Mouse (Mus musculus) forebrain, embryonic 13.5 days (tissue): ENCODE data around the gene Dock6. TPM values are rescaled to one million over a fixed set of nuclear protein-coding genes. Genes with fewer than 3 reads are reported as not detected.

Source experiments
- ATAC-seq: fragments of 200-750 bp; cut with Nextera tagmentation; 2 replicates; pipeline ENCODE4 v1.8.0; 2017
- H3K27ac ChIP-seq: fragments of 300-500 bp; sonication (generic); 2 replicates; pipeline ENCODE4 v1.5.1; 2015; ENCODE audit warnings: inconsistent platforms, mild to moderate bottlenecking, moderate library complexity
- H3K27me3 ChIP-seq: fragments of 300-500 bp; sonication (generic); 2 replicates; pipeline ENCODE4 v1.6.1; 2015; ENCODE audit warnings: mild to moderate bottlenecking, inconsistent platforms
- H3K36me3 ChIP-seq: fragments of 300-500 bp; sonication (generic); 2 replicates; pipeline ENCODE4 v1.6.1; 2015; ENCODE audit warnings: mild to moderate bottlenecking, inconsistent platforms; ENCODE audit not compliant: poor library complexity, severe bottlenecking
- H3K4me1 ChIP-seq: fragments of 300-500 bp; sonication (generic); 2 replicates; pipeline ENCODE4 v1.6.1; 2015; ENCODE audit warnings: inconsistent platforms
- H3K4me2 ChIP-seq: fragments of 300-500 bp; sonication (generic); 2 replicates; pipeline ENCODE4 v1.6.1; 2015; ENCODE audit warnings: inconsistent platforms, mild to moderate bottlenecking, moderate library complexity
- H3K4me3 ChIP-seq: fragments of 300-500 bp; sonication (generic); 2 replicates; pipeline ENCODE4 v1.5.1; 2015; ENCODE audit warnings: mild to moderate bottlenecking, inconsistent platforms
- H3K9ac ChIP-seq: fragments of 300-500 bp; sonication (generic); 2 replicates; pipeline ENCODE4 v1.6.1; 2015; ENCODE audit warnings: mild to moderate bottlenecking, inconsistent platforms
- H3K9me3 ChIP-seq: fragments of 300-500 bp; sonication (generic); replicated peaks from 2 replicates; pipeline ENCODE4 v1.6.1; 2016; ENCODE audit warnings: inconsistent platforms
- WGBS: fragments of 180-500 bp; shearing (Covaris S2); methylation state at CpG from one replicate; pipeline ENCODE4 v1.1.7; 2015; 5-methylcytosine and 5-hydroxymethylcytosine counted together
- microRNA-seq: library from miRNA; unstranded; fragments of <30 nt; microRNA quantifications from one replicate; pipeline ENCODE4, GENCODE M21; 2016
- polyA plus RNA-seq: library from polyadenylated mRNA; unstranded; fragments of >200 nt; fragmentation: Nextera tagmentation; extraction: Ambion mirVana; gene quantifications from 2 replicates; pipeline ENCODE4 v1.2.1, GENCODE M21; 2015

Gene Dock6
- polyA plus RNA-seq, 1 experiment from 2014 or later: 13.9 TPM

GRCm38 (mm10) chr9:21751347-21751746, 101.1 kb downstream of the Dock6 start:
- no peaks in the 10 kb centered on the region for H3K27me3 ChIP-seq
- ATAC-seq: no peak
- no peak overlapping the region for H3K4me3 ChIP-seq
- WGBS: 70% methylated on average over 6 of the region's 6 CpGs
- no peak overlapping the region for H3K9ac ChIP-seq
- no peaks in the 10 kb centered on the region for H3K9me3 ChIP-seq
- H3K4me1 ChIP-seq: no peaks in the 10 kb centered on the region
- H3K4me2 ChIP-seq: no peak overlapping the region
- H3K27ac ChIP-seq: peak overlapping the region; percentile 2; the same call in 1 of the 2 replicates
- peaks cover 48% of the 10 kb centered on the region for H3K36me3 ChIP-seq

- ATAC-seq: no peak
- Histone ChIP-seq H3K27ac (no peak overlapping the region), H3K4me2 (no peak overlapping the region), H3K27me3 (no peaks in the 10 kb centered on the region), H3K4me1 (no peaks in the 10 kb centered on the region), H3K9ac (no peak overlapping the region), H3K9me3 (no peaks in the 10 kb centered on the region), H3K4me3 (no peak overlapping the region), H3K36me3 (peaks cover 51% of the 10 kb centered on the region)
- WGBS: 82% methylated on average over 3 of the region's 3 CpGs
Measured at GRCm38 (mm10) chr9:21750370-21750769, 102.1 kb downstream of the Dock6 start.

Small RNA genes within 50 kb of the gene (microRNA-seq; reads per million reads assigned to microRNA genes)
- gene Mir7083: 4.3 reads per million, percentile 11 among the genes with 10 or more reads in this experiment

Other genes with a start within 250 kb of the Dock6 start
- 159 and 174 TPM in 2 replicates for gene Smarca4, start 236.5 kb downstream of the Dock6 start, polyA plus RNA-seq
- 21.2 and 26.3 TPM in 2 replicates for gene Ldlr, start 129.2 kb downstream of the Dock6 start, polyA plus RNA-seq
- 95.6 and 95.7 TPM in 2 replicates for gene Spc24, start 92.3 kb downstream of the Dock6 start, polyA plus RNA-seq
- gene Kank2, start 53.9 kb downstream of the Dock6 start, polyA plus RNA-seq: 2.6 and 3.1 TPM in 2 replicates
- gene Angptl8, start 17.1 kb downstream of the Dock6 start, polyA plus RNA-seq: 0.21 TPM in 1 of 2 replicates, not detected in the other
- gene Rab3d, start 65.6 kb upstream of the Dock6 start, polyA plus RNA-seq: 18.3 and 21.0 TPM in 2 replicates
- 5.0 and 6.6 TPM in 2 replicates for gene Ccdc159, start 74.8 kb upstream of the Dock6 start, polyA plus RNA-seq
- gene Tmem205, start 74.9 kb upstream of the Dock6 start, polyA plus RNA-seq: 42.2 and 42.3 TPM in 2 replicates
- gene Plppr2, start 84.4 kb upstream of the Dock6 start, polyA plus RNA-seq: 37.8 and 44.1 TPM in 2 replicates
- 8.6 and 12.1 TPM in 2 replicates for gene Swsap1, start 103.1 kb upstream of the Dock6 start, polyA plus RNA-seq
- 0.99 and 1.9 TPM in 2 replicates for gene Epor, start 110.9 kb upstream of the Dock6 start, polyA plus RNA-seq
- gene Rgl3, start 136.8 kb upstream of the Dock6 start, polyA plus RNA-seq: 1.1 and 1.2 TPM in 2 replicates
- gene Ccdc151, start 150.0 kb upstream of the Dock6 start, polyA plus RNA-seq: 4.0 and 4.6 TPM in 2 replicates
- gene Prkcsh, start 150.2 kb upstream of the Dock6 start, polyA plus RNA-seq: 84.2 and 89.6 TPM in 2 replicates
- gene Elavl3, start 199.4 kb upstream of the Dock6 start, polyA plus RNA-seq: 63.7 and 66.4 TPM in 2 replicates
- not detected in 2 replicates for gene Gm49318, start 218.6 kb upstream of the Dock6 start, polyA plus RNA-seq
- gene Zfp653, start 218.7 kb upstream of the Dock6 start, polyA plus RNA-seq: 17.1 and 18.9 TPM in 2 replicates
- gene Ecsit, start 232.8 kb upstream of the Dock6 start, polyA plus RNA-seq: 47.7 and 51.5 TPM in 2 replicates
- gene Cnn1, start 246.6 kb upstream of the Dock6 start, polyA plus RNA-seq: 1.8 and 2.2 TPM in 2 replicates